Mouse (Mus musculus) CD8-positive naive resting alpha-beta T cell, adult 2 months (primary cell): ENCODE measurements around the gene Atrnl1.

Experiments
- DNase-seq, 2 experiments: peaks; one replicate each; pipeline ENCODE4 v3.0.0; 2022; ENCODE audit warnings: low read depth in 2 of 2, low spot score in 2 of 2

Gene Atrnl1

GRCm38 (mm10) chr19:57958726-57959125, 347.9 kb downstream of the Atrnl1 start:
- no peak for DNase-seq

GRCm38 (mm10) chr19:57961321-57961720, 350.5 kb downstream of the Atrnl1 start:
- no peak for DNase-seq

GRCm38 (mm10) chr19:57961738-57962640, 351.2 kb downstream of the Atrnl1 start:
- no peak for DNase-seq

- no peak for DNase-seq
Measured at GRCm38 (mm10) chr19:57963874-57964273, 353.0 kb downstream of the Atrnl1 start.

GRCm38 (mm10) chr19:57969766-57970165, 358.9 kb downstream of the Atrnl1 start:
- DNase-seq = no peak

- DNase-seq = no peak
Measured at GRCm38 (mm10) chr19:57970342-57970895, 359.6 kb downstream of the Atrnl1 start.

- no peak for DNase-seq
Measured at GRCm38 (mm10) chr19:57975201-57975600, 364.4 kb downstream of the Atrnl1 start.

GRCm38 (mm10) chr19:57985918-57986900, 375.4 kb downstream of the Atrnl1 start:
- no peak for DNase-seq

- DNase-seq = no peak
Measured at GRCm38 (mm10) chr19:57987696-57988393, 377.0 kb downstream of the Atrnl1 start.

GRCm38 (mm10) chr19:57988559-57989093, 377.8 kb downstream of the Atrnl1 start:
- DNase-seq = no peak

- DNase-seq = no peak
Measured at GRCm38 (mm10) chr19:57991099-57991760, 380.4 kb downstream of the Atrnl1 start.

- DNase-seq = peak in 1 of 2 experiments; percentile 2
Measured at GRCm38 (mm10) chr19:57994174-57994833, 383.5 kb downstream of the Atrnl1 start.

GRCm38 (mm10) chr19:57995015-57995414, 384.2 kb downstream of the Atrnl1 start:
- no peak for DNase-seq

GRCm38 (mm10) chr19:57997961-57998360, 387.1 kb downstream of the Atrnl1 start:
- peak in 1 of 2 experiments; percentile 23 for DNase-seq

GRCm38 (mm10) chr19:58011636-58012035, 400.8 kb downstream of the Atrnl1 start:
- DNase-seq = no peak

- DNase-seq = no peak
Measured at GRCm38 (mm10) chr19:58015741-58016140, 404.9 kb downstream of the Atrnl1 start.

- no peak for DNase-seq
Measured at GRCm38 (mm10) chr19:58016561-58017453, 406.0 kb downstream of the Atrnl1 start.

GRCm38 (mm10) chr19:58017468-58017867, 406.6 kb downstream of the Atrnl1 start:
- no peak for DNase-seq
